In genomic region chr14:11551892-11552291, GRCm38 (mm10) we compare ENCODE assay signal across 8 mouse cellular contexts. TPM values are rescaled to one million over a fixed set of nuclear protein-coding genes. Genes with fewer than 3 reads are reported as not detected.
DNase-seq lines count a peak whose midpoint lies in the region; ATAC-seq and TF ChIP-seq lines count a peak whose summit lies in the region.

No protein-coding gene starts in this region.

- DNase-seq in lung, adult 2 months, result peak; percentile 29
- DNase-seq in lung, postnatal 25 days (ENCODE audit: low spot score), result no peak
- no peak for DNase-seq in stomach, postnatal 0 days (ENCODE audit: low spot score)
- no peak for DNase-seq in urinary bladder, postnatal 14 days (ENCODE audit: low spot score)
- no peak for DNase-seq in cerebellum, postnatal 25 days
- no peak for DNase-seq in adrenal gland, adult 18-20 months (ENCODE audit: low spot score in 2 of 2)

- WGBS in lung, adult 2 months, result 13% methylated on average over 11 of the region's 11 CpGs
- WGBS in heart, embryonic 16.5 days, result 15% methylated on average over 11 of the region's 11 CpGs
- 9% methylated on average over 11 of the region's 11 CpGs for WGBS in lung, embryonic 15.5 days
- whole genome bisulfite sequencing in stomach, postnatal 0 days, result 23% methylated on average over 11 of the region's 11 CpGs

- TF ChIP-seq POLR2A in lung, adult 2 months (IDR thresholded peaks at IDR 0.05; ENCODE audit: borderline replicate concordance, extremely low read depth, low read depth, low read length), result no peak

- ATAC-seq in heart, embryonic 16.5 days (replicated peaks; ENCODE audit: extremely low read depth, insufficient read depth, low FRiP score), result no peak
- ATAC-seq in lung, embryonic 15.5 days (ENCODE audit: borderline replicate concordance, extremely low read depth, low FRiP score, low TSS enrichment), result no peak
- no peak for ATAC-seq in stomach, postnatal 0 days (ENCODE audit: low FRiP score, low TSS enrichment)

- H3K4me1 ChIP-seq in lung, adult 2 months (ENCODE audit: control insufficient read depth, insufficient read depth, low read length), result peaks cover 4% of the 10 kb centered on the region
- peaks cover 13% of the 10 kb centered on the region for H3K4me1 ChIP-seq in heart, embryonic 16.5 days (ENCODE audit: control insufficient read depth, insufficient read depth, low read length)
- H3K4me1 ChIP-seq in lung, embryonic 15.5 days, result peaks cover 22% of the 10 kb centered on the region
- no peaks in the 10 kb centered on the region; the same call in none of the 2 replicates for H3K4me1 ChIP-seq in stomach, postnatal 0 days (replicated peaks; ENCODE audit: control insufficient read depth, insufficient read depth)

- H3K4me2 ChIP-seq in heart, embryonic 16.5 days (ENCODE audit: low read depth, low read length), result peak overlapping the region; percentile 97
- peak overlapping the region; percentile 80 for H3K4me2 ChIP-seq in lung, embryonic 15.5 days
- peak overlapping the region; percentile 95 for H3K4me2 ChIP-seq in stomach, postnatal 0 days (replicated peaks; ENCODE audit: low read depth)

- H3K27me3 ChIP-seq in heart, embryonic 16.5 days (ENCODE audit: control insufficient read depth, insufficient read depth, low read length), result no peaks in the 10 kb centered on the region
- H3K27me3 ChIP-seq in lung, embryonic 15.5 days, result no peaks in the 10 kb centered on the region
- no peaks in the 10 kb centered on the region for H3K27me3 ChIP-seq in stomach, postnatal 0 days (ENCODE audit: control insufficient read depth, insufficient read depth, low read length)

- peak overlapping the region; percentile 84 for H3K4me3 ChIP-seq in lung, adult 2 months (replicated peaks; ENCODE audit: extremely low read depth, low read depth, low read length)
- H3K4me3 ChIP-seq in heart, embryonic 16.5 days (ENCODE audit: low read length), result peak overlapping the region; percentile 88
- H3K4me3 ChIP-seq in lung, embryonic 15.5 days, result peak overlapping the region; percentile 74
- peak overlapping the region; percentile 78 for H3K4me3 ChIP-seq in stomach, postnatal 0 days (ENCODE audit: low read depth, low read length)

- TF ChIP-seq CTCF in lung, adult 2 months (IDR thresholded peaks at IDR 0.05; ENCODE audit: insufficient read depth, low read length), result no peak
- TF ChIP-seq CTCF in stomach, postnatal 0 days (IDR thresholded peaks at IDR 0.05; ENCODE audit: low read depth), result no peak

- no peaks in the 10 kb centered on the region for H3K9me3 ChIP-seq in heart, embryonic 16.5 days (replicated peaks; ENCODE audit: control insufficient read depth, low read length)
- no peaks in the 10 kb centered on the region for H3K9me3 ChIP-seq in lung, embryonic 15.5 days
- no peaks in the 10 kb centered on the region for H3K9me3 ChIP-seq in stomach, postnatal 0 days (ENCODE audit: control insufficient read depth, low read length)

- H3K27ac ChIP-seq in heart, embryonic 16.5 days (ENCODE audit: low read length), result no peak overlapping the region
- H3K27ac ChIP-seq in lung, embryonic 15.5 days, result no peak overlapping the region
- no peak overlapping the region for H3K27ac ChIP-seq in stomach, postnatal 0 days (replicated peaks)

- H3K36me3 ChIP-seq in heart, embryonic 16.5 days (ENCODE audit: control insufficient read depth, insufficient read depth), result no peaks in the 10 kb centered on the region
- no peaks in the 10 kb centered on the region for H3K36me3 ChIP-seq in lung, embryonic 15.5 days
- H3K36me3 ChIP-seq in stomach, postnatal 0 days (ENCODE audit: control insufficient read depth, insufficient read depth, low read length), result no peaks in the 10 kb centered on the region

- H3K9ac ChIP-seq in heart, embryonic 16.5 days (ENCODE audit: low read length), result peak overlapping the region; percentile 88
- H3K9ac ChIP-seq in lung, embryonic 15.5 days, result no peak overlapping the region; the same call in 1 of the 2 replicates
- peak overlapping the region; percentile 82 for H3K9ac ChIP-seq in stomach, postnatal 0 days (ENCODE audit: low read length)

- no peak for TF ChIP-seq EP300 in stomach, postnatal 0 days (optimal IDR thresholded peaks at IDR 0.05)

RNA-seq across cellular contexts. Expression of gene Ptprg, which starts 1.4 kb away (rescaled TPM):
- polyA plus RNA-seq in lung, adult 2 months (2012; rRNA removed), result 79.0 and 79.9 TPM in 2 replicates
- 13.4 and 17.4 TPM in 2 replicates for polyA plus RNA-seq in heart, embryonic 16.5 days (2015; fragmentation: Nextera tagmentation; extraction: Ambion mirVana)
- polyA plus RNA-seq in lung, embryonic 15.5 days (2015; fragmentation: Nextera tagmentation; extraction: Ambion mirVana), result 29.9 and 30.5 TPM in 2 replicates
- polyA plus RNA-seq in stomach, postnatal 0 days (2015; fragmentation: Nextera tagmentation; extraction: Ambion mirVana), result 5.4 and 6.2 TPM in 2 replicates
- total RNA-seq in adrenal gland, adult 18-20 months (2021), result 100 to 1,000 TPM in 1 of 2 experiments, 10 to 100 TPM in 1; 78.0 to 111 TPM
